Mouse (Mus musculus) G1E-ER4 (cell line): ENCODE results near the gene Srarp. TPM values are rescaled to one million over a fixed set of nuclear protein-coding genes. Genes with fewer than 3 reads are reported as not detected.

Experiments
- GATA1 ChIP-seq: IDR thresholded peaks from one replicate; pipeline ENCODE4 v1.8.0; 2012; ENCODE audit warnings: low read length, inconsistent platforms
- polyA plus RNA-seq: library from polyadenylated mRNA; stranded (reverse); fragments of >175 nt; gene quantifications from 2 replicates; pipeline ENCODE4 v1.2.3, GENCODE M21; 2012

Srarp gene
- polyA plus RNA-seq, 1 experiment: not detected

DNA sequence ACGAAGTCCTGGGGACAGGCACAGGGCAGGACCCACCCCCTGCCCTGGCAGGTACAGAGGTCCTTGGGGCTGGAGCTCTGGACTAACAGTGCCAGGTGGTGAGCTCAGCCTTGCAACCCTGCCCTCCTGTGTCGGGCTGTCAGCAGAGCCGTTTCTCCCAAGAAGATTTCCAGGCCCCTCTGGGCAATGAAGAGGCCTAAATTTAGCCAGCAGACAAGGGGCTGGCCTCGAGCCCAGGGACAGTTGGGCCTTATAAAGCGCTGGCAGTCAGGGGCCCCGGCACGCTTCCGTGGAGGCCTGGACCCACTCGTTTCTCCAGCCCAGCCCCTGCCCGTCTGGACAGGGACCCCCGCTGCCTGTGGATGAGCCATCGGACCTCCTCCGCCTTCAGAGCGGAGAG, 14.5 kb downstream of the Srarp start:
- no peak for TF ChIP-seq GATA1

DNA sequence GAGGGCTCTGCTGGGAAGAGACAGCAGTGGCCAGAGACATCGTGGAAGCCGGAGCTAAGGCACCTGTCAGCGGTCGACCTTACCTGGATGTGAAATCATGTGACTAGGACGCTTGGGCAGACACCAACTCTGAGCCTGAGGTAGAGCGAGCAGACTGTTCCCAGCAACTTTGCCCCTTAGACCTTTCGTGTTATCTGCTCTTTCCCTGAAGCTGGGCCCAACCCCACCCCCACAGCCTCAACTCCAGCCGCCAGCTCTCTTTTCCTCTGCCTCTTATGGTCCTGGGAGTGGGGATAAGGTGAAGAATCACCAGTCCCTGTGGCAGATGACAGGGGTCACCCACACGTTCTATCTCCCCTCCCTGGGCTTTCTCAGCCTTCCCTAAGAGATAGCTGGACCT, 15.0 kb downstream of the Srarp start:
- no peak for TF ChIP-seq GATA1

DNA sequence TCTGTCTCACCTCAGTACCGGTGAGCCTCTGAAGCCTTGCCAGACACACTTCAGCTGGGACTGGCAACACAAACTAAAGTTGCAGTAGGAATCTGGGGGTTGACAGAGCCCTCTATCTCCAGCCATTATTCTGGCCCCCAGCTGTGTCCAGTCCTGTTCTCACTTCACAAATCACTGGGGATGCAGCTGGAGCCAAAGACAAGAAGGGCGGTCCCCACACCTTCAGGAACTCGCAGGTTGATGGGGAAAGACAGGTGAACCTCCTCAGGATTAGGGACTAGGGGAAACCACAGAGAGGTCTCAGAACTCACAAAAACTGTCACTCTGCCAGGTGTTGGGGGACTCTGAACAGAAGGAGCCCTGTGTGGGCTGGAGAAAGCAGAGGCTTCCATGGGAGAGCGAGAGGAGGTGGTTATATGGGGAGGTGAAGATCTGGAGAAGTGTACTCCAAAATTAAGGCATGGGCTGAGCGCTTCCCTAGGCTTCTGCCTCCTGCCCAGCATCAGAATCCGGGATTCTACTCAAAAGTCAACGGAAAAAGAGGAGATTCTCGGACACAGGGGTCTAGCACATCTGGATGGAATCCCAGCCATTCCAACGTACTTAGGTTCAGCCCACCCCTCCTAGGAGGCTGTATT, 15.6 kb downstream of the Srarp start, which contains the start of gene Hspb7:
TSS of gene Hspb7 (plus strand) at position 588 of the 638 bp plus-strand sequence.
- TF ChIP-seq GATA1: no peak

DNA sequence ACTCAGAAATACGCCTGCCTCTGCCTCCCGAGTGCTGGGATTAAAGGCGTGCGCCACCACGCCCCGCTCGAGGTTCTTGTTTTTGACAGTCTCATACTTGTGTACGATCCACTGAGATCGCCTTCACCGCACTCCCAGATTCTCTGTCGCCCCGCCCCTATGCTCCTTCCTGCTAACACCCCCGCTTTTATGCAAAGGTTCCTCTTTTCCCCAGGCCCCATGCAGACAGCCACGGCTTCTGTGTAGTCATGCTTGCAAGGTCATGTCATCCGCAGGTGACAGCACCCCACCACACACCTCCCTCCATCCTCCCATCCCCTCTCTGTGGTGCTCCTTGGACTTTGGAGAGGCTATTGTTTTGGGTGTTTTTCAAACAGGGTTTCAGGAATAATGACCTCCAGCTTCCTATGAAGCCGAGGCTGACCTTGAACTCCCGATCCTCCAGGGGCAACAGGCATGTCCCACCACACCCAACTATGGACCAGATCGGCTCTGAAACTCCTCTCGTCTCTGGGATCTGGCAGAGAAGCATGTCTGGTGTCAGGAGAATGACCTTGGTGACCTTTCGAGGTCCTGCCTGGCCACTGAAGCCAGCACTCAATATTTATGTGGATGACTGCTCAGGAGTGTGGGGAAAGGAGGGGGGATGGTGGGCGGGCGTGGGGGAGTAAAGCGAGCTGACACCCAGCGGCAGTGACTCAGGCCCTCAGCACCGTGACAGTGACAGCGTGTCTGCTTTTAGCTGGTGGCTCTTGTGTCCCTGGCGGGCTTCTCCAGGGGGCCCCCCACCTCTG, 16.3 kb downstream of the Srarp start:
- TF ChIP-seq GATA1: no peak

DNA sequence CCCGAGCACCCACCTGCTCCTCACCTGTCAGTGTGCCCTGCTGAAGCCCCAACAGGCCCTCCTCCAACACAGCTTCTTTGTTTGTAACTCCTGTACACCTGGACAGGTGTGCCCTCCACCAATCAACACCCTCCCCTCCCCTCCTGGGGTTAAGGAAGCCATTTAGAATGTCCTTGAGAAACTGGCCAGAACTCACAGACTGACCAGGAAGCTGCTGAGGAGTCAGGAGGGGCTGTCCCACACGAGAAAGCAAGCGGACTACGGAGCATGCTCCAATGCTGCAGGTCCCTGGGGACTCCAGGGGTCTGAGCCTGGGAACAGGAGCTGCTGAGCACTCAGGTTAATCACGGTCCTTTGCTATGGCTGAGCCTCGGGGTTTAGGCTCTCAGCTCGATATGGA, 20.0 kb downstream of the Srarp start, which contains the start of gene Clcnkb:
TSS of gene Clcnkb (minus strand) at position 91 of the 400 bp plus-strand sequence.
- no peak for TF ChIP-seq GATA1

DNA sequence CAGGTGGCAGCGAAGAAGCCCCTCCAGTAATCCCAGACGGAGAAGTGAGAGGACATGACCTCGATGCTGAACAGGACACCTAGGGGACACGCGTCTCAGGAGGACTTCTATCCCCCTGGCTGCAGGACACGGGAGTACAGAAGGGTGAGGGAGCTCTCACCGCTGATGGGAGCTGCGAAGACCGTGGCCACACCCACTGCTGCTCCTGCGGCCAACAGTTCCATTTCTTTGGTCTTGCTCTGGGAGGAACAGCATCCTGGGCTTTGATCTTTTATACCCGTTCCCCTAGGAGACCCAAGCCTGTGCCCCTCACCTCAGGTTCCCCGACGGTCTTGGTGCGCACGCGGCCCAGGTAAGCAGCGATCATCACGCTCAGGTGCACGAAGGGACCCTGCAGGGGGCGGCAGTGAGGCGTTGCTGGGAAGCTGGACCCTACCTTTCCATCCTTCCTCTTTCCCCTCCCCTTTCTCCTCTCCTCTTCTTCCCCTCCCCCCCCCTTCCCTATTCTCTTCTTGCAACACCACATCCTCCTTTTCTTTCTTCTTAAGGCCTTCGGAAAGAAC, 24.4 kb downstream of the Srarp start:
- no peak for TF ChIP-seq GATA1

DNA sequence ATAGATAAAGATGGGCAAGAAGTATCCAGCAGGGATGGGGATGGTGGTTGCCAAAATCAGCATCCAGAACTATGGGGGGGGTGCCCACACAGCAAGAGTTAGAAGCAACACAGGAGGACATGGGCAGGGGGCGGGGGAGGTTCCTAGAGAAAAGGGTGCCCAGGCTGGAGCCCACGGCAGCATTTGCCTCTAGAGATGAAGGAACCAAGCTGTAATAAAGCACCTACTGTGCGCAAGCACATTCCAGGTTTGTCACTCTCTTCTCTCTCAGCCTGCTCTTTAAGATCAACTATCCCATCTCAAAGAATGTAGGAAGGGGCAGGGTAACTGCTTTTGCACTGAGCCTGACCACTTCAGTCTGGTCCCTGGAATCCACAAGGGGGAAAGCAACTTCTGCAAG, 27.3 kb downstream of the Srarp start:
- TF ChIP-seq GATA1: no peak

DNA sequence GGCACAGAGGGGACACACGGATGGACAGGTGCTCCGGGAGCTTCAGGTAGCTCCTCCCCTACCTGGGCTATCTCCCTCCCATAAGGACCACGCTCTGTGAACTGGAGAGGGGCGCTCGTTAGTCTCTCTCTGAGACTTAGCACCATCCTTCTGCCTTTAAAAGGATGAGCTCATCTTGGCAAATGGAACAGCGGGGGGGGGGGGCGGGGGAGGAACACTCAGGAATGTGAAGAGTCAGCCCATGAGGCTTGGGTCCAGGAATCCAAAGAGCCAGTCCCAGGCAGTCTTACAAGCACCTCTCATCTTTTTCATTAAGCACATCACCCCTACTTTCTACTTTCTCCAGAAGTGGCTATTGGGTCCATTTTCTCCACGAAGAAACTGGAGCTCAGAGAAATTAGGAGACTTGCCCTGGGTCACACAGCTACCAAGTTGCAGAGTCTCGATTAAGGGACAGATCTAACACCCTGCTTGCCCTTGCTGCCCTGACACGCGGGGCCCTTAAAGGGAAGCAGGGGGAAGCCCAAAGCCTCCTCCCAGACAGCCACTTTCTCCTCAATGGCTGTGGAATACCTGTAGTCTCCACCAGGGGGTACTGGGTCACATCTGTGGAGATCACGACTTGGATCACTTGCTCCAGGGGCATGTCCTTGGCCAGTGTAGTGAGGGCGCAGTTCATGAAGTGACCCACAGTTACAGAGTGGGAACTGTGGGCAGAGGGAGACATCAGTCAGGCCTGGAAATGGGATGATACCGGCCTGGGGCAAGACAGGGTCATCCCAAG, 29.2 kb downstream of the Srarp start:
- no peak for TF ChIP-seq GATA1

DNA sequence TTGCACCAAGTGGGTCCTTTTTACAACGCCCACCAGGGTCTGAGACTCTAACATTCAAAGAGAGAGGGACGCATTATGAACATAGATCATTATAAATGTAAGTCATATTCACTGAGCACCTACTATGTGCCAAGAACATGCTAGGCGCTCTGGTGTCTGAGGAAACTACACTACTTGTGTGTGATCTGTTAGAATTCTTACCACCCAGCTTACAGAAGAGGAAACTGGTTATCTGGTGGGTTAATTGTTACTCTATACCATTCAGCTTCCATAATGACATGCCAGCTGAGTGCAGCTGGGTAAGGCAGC, 30.6 kb downstream of the Srarp start:
- no peak for TF ChIP-seq GATA1

DNA sequence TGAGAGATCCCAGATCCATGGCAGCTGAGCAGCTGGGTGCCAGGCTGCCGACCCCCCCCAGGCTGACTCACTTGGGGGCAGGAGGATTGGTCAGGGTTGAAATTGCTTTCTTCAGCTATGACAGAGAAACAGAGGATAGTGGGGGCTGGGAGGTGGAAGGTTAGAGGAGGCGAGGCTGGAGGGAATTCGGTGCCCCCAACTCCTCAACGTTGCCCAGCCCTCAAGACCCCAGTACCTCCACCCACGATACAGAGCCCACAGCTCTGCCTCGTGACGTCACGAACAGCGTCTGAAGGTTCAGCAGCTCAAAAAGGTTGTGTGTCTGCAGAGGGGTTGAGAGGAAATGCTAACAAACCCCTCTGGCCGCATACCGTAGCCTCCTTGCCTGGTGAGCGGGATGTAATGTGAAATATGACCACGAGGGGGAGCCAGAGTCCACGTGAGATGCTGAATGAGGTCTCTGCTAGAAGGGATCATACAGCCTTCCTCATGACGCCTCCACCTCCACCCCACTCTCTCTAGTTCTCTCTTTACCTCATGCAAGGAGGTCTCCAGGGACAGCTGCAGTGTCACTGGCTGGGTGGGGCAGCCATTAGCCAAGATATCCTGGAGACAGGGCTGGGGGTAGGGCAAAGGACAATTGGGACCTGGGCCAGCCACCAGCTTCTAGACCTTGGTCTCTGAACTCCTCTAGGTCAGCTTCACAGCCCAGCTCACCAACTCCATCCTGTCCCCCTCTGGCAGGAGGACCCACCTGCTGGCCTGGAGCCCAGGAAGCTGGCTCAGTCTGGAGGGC, 31.2 kb downstream of the Srarp start:
- no peak for TF ChIP-seq GATA1

DNA sequence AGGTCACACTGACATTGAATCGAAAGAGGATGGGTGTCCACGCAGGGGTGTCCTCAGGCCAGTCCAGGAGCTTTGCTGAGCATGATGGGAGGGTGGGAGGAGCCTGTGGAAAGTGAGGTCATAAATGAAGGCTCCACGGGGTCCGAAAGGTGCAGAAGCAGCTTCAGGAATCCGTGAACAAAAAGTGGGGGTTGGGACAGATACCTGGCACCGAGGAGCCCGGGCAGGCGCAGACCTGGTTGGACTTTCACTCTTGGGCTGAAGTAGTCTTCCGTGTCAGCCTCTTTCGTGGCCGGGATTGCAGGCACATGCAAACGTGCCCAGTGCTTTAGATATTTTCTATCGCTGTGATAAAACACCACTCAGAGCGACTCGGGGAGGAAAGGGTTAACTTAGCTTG, 35.7 kb downstream of the Srarp start:
- TF ChIP-seq GATA1: no peak

DNA sequence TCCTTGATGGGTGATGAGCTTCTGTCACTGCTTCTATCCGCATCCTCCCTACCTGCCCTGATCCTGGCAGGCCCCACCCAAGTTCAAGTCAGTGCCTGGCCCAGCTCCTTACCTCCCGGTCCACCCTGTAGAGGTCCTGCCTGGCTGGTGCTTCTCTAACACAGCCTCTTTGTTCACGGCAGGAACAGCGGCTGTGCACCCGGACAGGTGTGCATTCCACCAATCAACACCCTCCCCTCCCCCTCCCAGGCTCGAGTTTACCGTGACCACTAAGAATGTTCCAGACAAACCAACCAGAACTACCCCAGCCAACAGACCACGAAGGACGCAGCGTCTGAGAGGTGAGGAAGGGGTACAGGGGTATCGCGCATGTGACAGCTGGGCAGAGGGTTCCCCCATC, 37.4 kb downstream of the Srarp start, which contains the start of gene Clcnka:
TSS of gene Clcnka (minus strand) at position 180 of the 400 bp plus-strand sequence.
- TF ChIP-seq GATA1: no peak

DNA sequence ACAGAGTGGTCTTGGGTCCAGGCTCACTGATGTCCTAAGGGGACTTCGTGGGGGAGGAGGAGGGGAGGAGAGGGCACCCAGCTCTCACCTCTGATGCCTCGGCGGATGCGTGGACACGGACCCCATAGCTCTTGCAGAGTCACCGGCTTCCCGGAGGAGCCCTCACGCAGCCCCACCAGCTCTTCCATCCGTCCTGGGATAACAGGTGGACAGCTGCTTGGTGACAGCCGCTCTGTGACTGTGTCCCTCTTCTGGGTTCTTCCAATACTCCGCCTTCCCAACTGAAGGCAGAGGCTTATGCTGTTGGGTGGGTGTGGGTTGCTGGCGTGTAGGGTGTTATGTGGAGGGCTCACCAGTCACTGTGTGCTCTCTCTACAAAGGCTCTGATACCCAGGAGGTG, 38.0 kb downstream of the Srarp start:
- no peak for TF ChIP-seq GATA1

DNA sequence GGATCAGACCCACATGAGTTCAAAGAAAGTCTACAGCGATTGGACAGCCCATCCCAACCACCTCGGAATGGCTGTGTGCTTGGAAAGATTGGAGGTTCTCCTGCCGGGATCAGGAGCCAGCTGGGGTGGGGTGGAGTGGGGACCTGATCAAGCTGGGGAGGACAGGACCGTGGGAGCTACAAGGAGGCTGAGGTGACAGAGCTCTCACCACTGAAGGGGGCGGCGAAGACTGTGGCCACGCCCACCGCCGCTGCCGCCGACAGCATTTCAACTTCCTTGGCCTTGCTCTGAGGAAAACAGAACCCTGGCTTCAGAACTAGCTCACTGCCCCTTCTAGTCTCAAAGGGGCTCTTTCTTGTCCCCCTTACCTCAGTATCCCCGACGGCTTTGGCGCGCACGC, 41.2 kb downstream of the Srarp start:
- no peak for TF ChIP-seq GATA1

DNA sequence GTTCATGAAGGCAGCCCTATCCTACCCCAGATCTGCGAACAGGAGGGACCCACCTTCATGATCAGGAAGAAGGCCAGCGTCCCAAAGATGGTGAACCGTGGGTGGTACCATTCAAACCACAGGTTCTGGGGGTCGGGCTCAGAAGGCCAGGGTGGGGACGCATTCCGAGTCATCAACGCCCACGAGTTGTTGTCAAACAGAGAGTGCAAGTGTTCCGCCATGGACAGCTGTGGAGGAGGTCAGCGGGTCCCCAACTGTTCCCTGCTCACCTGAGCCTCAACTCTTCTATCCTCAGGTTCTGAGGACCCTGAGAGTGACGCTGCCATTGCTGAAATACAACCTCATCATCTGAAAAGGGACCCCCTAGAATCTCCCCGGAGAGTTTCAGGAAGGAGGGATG, 44.6 kb downstream of the Srarp start:
- no peak for TF ChIP-seq GATA1
